In genomic region chr17:12165009-12165695, GRCm38 (mm10) we compare ENCODE assay signal across 19 mouse cellular contexts. TPM values are rescaled to one million over a fixed set of nuclear protein-coding genes. Genes with fewer than 3 reads are reported as not detected.
DNase-seq lines count a peak whose midpoint lies in the region; ATAC-seq and TF ChIP-seq lines count a peak whose summit lies in the region.
"Had no signal": no experiment of that assay in that cellular context is flagged by ENCODE, and none has a peak within 500 bp of the region (broad histone marks: within the 10 kb centered on the region; RNA-seq: fewer than 3 reads in every experiment).

No protein-coding gene starts in this region.

- no peaks in the 10 kb centered on the region for H3K36me3 ChIP-seq in thymus, adult 2 months (ENCODE audit: control insufficient read depth, insufficient read depth, low read length)
- peaks cover 41% of the 10 kb centered on the region for H3K36me3 ChIP-seq in E14TG2a.4 (ENCODE audit: insufficient read depth, low read length)

- no peak overlapping the region for H3K4me3 ChIP-seq in thymus, adult 2 months (ENCODE audit: control insufficient read depth, insufficient read depth, low read length)
- 0 out of 2 replicates have a peak overlapping the region, but pooled peaks have one; percentile 1 for H3K4me3 ChIP-seq in E14TG2a.4 (replicated peaks; ENCODE audit: low read length)
- H3K4me3 ChIP-seq: embryonic facial prominence, embryonic 12.5 days; gastrocnemius, adult 2 months; heart, adult 2 months; neural tube, embryonic 13.5 days had no signal

- TF ChIP-seq POLR2A in thymus, adult 2 months (IDR thresholded peaks at IDR 0.05; ENCODE audit: control insufficient read depth, extremely low read depth, insufficient read depth, low read length, poor library complexity): no peak

- TF ChIP-seq CTCF in thymus, adult 2 months (IDR thresholded peaks at IDR 0.05; ENCODE audit: borderline replicate concordance, control insufficient read depth, extremely low read depth, insufficient read depth, low read length, poor library complexity): no peak
- TF ChIP-seq CTCF in E14TG2a.4 (conservative IDR thresholded peaks at IDR 0.05; ENCODE audit: low read length): no peak

- peak; percentile 43 to 75; a peak in 3 of 4 replicates for ATAC-seq in hematopoietic stem cell, adult 5-6 weeks (replicated peaks in 1 of 2; ENCODE audit: insufficient read depth in 1 of 2, low FRiP score in 2 of 2, low TSS enrichment in 1 of 2, low read depth in 1 of 2, poor library complexity in 2 of 2, severe bottlenecking in 2 of 2)
- ATAC-seq in neutrophil, adult 5-6 weeks (ENCODE audit: extremely low read depth, insufficient number of reproducible peaks, low FRiP score, poor library complexity, severe bottlenecking): peak; percentile 42
- ATAC-seq in frontal cortex, adult (ENCODE audit: low TSS enrichment): no peak
- ATAC-seq: forebrain, postnatal 0 days; intestine, embryonic 16.5 days had no signal

- H3K4me1 ChIP-seq in thymus, adult 2 months (replicated peaks; ENCODE audit: control insufficient read depth, insufficient read depth, low read length): peaks cover 17% of the 10 kb centered on the region
- H3K4me1 ChIP-seq in E14TG2a.4 (replicated peaks; ENCODE audit: low read depth, low read length): peaks cover 96% of the 10 kb centered on the region

- 59% methylated on average over 11 of the region's 11 CpGs for WGBS in thymus, adult 2 months

- H3K27ac ChIP-seq in thymus, adult 2 months (ENCODE audit: control insufficient read depth, insufficient read depth, low read length): no peak overlapping the region
- H3K27ac ChIP-seq: embryonic facial prominence, embryonic 12.5 days; gastrocnemius, adult 2 months; heart, adult 2 months; neural tube, embryonic 13.5 days had no signal

- H3K9me3 ChIP-seq in E14TG2a.4 (ENCODE audit: low read length): no peaks in the 10 kb centered on the region
- H3K9me3 ChIP-seq: embryonic facial prominence, embryonic 12.5 days; neural tube, embryonic 13.5 days had no signal

- no peaks in the 10 kb centered on the region for H3K27me3 ChIP-seq in thymus, adult 2 months (ENCODE audit: control insufficient read depth, insufficient read depth, low read length)
- no peaks in the 10 kb centered on the region for H3K27me3 ChIP-seq in E14TG2a.4 (ENCODE audit: insufficient read depth, low read length)
- H3K27me3 ChIP-seq: embryonic facial prominence, embryonic 12.5 days; neural tube, embryonic 13.5 days had no signal

- peak; percentile 13 for DNase-seq in thymus, adult 2 months
- DNase-seq in thymus, postnatal 36 days: no peak
- no peak for DNase-seq in cerebellum, adult 8-10 months
- no peak for DNase-seq in kidney, adult 9 months
- DNase-seq: cerebellum, postnatal 25 days; forebrain, postnatal 0 days; gastrocnemius, adult 2 months; heart, adult 2 months; left cerebral cortex, postnatal 4 days; lung, adult 18-20 months; lung, postnatal 36 days; right cerebral cortex, postnatal 25 days had no signal

RNA-seq across cellular contexts. Expression of gene Agpat4, which starts 46.6 kb away (rescaled TPM):
- 11.5 and 11.8 TPM in 2 replicates for polyA plus RNA-seq in thymus, adult 2 months (2012; rRNA removed)
- total RNA-seq in hematopoietic stem cell, adult 5-6 weeks (2017): 6.1 and 8.9 TPM in 2 replicates
- 10.9 and 11.3 TPM in 2 replicates for total RNA-seq in neutrophil, adult 5-6 weeks (2017)
